Mouse (Mus musculus): ENCODE data around the gene Elovl1. TPM values are rescaled to one million over a fixed set of nuclear protein-coding genes. Genes with fewer than 3 reads are reported as not detected.

The Elovl1 gene
- polyA plus RNA-seq (2021; fragmentation: Nextera tagmentation), result 23.3 and 23.4 TPM in 2 replicates
- long read RNA-seq, experiment 1, transcript Elovl1-201 (8 exons, 1,811 nt), result major isoform, 24 of 27 reads
- long read RNA-seq, experiment 1, partial matches to known transcripts, result 2 of 27 reads
- long read RNA-seq, experiment 1, other reads (novel, unspliced or antisense), result 1 of 27 reads
- long read RNA-seq, experiment 2, transcript Elovl1-201 (8 exons, 1,811 nt), result major isoform, 64 of 72 reads
- long read RNA-seq, experiment 2, partial matches to known transcripts, result 2 of 72 reads
- long read RNA-seq, experiment 2, other reads (novel, unspliced or antisense), result 5 of 72 reads

DNA sequence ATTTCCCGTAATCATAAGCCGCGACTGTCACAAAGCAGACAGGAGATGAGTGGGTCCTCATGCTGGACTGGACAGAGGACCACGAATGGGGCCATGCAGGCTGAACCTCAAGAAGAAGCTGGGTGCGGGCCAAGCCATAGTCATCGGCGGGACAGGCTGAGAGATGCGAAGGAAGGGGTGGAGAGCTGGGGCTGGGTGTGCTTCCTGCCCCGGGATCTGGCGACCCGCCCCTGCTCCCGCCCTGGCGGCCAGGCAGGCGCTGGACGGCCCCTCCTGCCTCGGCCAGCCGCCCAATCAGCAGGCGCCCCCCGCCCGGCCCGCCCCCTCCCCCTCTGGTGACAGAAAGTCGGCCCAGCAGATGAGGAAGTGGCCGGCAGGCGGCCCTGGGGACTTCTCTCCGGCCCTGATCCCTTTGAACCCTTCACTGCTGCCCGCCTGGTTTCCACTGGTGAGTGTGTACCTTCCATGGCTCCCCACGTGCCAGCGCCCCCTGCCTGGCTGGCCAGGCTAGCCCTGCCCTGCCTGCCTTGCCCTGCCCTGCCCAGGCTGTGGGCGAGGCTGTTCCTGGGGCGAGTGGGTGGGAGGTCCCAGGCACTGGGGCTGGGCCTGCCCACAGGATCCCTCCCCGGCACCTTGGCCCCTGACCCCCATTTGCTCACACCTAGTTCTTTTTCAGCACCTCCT lies at the start of gene Elovl1:
Elovl1 (plus strand) TSS at position 326 of the 684 bp plus-strand sequence.

DNA sequence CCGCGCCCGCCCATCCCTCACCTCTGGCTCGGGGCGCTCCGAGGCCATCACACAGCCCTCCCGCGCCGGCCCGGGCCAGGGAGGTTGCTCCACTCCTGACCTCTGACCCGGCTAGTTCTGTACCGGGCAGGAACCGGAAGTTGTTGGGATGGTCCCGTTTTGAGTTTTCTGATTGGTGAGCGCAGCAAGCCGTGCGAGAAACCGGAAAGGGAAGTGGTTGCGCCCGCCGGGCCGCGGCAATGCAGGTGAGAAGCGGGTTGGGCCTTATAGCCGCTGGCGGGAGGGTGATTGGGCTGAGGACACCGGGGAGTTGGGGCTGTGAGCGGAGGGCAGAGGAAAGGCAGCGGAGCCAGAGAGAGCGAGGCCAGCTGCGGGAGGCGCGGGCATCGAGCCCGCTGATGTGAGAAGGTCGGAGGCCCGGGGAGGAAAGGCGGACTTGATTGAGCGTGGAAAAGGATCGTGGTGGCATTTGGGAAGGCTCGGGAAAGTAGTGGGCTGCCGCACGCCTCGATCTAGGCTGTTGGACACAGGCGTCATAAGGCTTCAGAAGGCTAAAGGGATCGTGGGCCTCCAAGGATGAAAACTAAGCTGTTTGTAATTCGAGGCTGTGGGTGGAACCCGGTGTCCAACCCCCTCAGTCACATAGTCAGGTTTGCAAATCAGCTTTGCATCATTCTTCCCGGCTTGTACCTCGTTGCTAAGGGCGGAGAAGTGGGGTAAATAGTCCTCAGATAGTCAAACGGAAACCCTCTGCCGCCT lies 18.6 kb upstream of the Elovl1 start, which contains the start of the genes Szt2 and Med8:
Szt2 (minus strand) TSS at position 132 of the 759 bp plus-strand sequence.
Med8 (plus strand) TSS at position 196 of the 759 bp plus-strand sequence.

DNA sequence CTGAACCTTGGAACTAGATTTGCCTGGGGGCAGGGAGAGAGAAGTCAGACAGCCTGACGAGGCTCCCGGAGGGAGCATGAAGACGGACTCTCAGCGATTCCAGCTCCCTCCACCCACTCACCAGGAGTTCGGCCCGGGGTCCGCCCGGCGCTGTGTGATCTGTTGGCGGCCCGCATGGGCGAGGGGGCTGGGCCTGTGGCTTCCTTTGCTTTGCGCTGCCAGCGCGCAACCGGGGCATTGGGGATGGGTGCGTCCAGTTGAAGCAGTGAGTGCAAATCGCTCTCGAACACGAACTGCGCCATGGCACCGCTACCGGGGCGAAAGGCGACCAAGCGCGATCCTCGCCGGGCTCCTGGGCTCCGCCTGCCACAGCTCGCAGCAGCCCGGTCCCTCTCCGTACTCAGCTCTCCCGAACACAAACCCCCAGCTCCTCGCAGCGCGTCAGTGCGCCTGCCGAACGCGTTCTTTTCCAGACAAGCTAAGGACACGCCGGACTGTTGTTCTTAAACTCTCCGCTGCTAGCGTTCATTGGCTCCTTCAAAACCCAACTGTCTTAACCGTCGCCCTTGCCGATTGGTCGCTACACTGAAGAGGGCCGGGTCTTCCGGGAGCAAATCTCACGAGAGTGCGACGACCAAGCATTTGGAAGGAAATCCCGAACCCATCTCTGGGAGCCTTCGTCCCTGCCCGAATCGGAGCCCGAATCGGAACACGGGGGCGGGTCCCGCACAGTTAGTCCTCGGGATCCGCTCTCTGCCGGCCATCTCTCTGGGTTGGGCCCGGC lies 9.1 kb downstream of the Elovl1 start, which contains the start of gene Cdc20:
Cdc20 (minus strand) TSS at position 533 of the 784 bp plus-strand sequence.

DNA sequence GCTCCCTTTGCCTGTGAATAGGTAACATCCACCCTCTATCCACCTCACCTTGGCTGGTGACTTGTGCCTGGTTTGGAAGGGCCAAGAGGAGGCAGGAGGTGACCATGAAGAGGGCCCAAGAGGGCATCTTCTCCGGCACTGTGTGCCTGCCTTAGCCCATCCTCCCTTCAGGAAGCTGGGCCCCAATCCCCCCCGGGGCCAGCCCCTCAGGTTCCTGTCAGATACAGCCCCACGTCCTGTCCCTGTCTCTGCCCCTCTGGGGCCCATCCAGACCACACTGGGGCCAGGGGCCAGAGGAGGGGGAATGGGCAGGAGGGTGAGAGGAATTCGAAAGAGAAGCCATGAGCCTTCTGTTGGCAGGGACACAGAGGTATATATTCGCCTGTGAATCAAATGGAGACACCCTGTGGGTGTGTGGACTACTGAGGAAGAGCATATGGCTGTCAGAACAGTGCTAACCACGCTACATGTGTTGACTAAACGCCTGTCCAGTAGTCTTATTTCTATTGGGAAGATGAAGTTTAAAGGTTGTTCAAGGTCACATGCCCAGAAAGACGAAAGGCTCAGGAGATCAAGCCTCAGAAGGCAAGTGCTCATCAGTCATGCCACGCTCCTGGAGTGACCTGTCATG lies 29.6 kb downstream of the Elovl1 start, which contains the start of gene Mpl:
Mpl (minus strand) TSS at position 169 of the 631 bp plus-strand sequence.

Other genes starting within 250 kb of the Elovl1 start
- 1.9 and 2.2 TPM in 2 replicates for gene Kdm4a, start 248.1 kb upstream of the Elovl1 start, polyA plus RNA-seq (2021; fragmentation: Nextera tagmentation)
- 6.0 and 6.4 TPM in 2 replicates for gene Ptprf, start 136.7 kb upstream of the Elovl1 start, polyA plus RNA-seq (2021; fragmentation: Nextera tagmentation)
- 2.1 and 2.2 TPM in 2 replicates for gene Szt2, start 18.8 kb upstream of the Elovl1 start, polyA plus RNA-seq (2021; fragmentation: Nextera tagmentation)
- 42.3 and 43.7 TPM in 2 replicates for gene Med8, start 18.8 kb upstream of the Elovl1 start, polyA plus RNA-seq (2021; fragmentation: Nextera tagmentation)
- 0.93 and 1.3 TPM in 2 replicates for gene Cdc20, start 9.3 kb downstream of the Elovl1 start, polyA plus RNA-seq (2021; fragmentation: Nextera tagmentation)
- 0.09 and 0.13 TPM in 2 replicates for gene Mpl, start 29.4 kb downstream of the Elovl1 start, polyA plus RNA-seq (2021; fragmentation: Nextera tagmentation)
- gene Tie1, start 62.0 kb downstream of the Elovl1 start, polyA plus RNA-seq (2021; fragmentation: Nextera tagmentation), result 2.3 and 3.5 TPM in 2 replicates
- not detected in 2 replicates for gene 2610528J11Rik, start 98.9 kb downstream of the Elovl1 start, polyA plus RNA-seq (2021; fragmentation: Nextera tagmentation)
- gene Tmem125, start 116.0 kb downstream of the Elovl1 start, polyA plus RNA-seq (2021; fragmentation: Nextera tagmentation), result 11.1 and 13.1 TPM in 2 replicates
- 0.70 and 1.3 TPM in 2 replicates for gene Cfap57, start 192.7 kb downstream of the Elovl1 start, polyA plus RNA-seq (2021; fragmentation: Nextera tagmentation)
- 45.6 and 51.6 TPM in 2 replicates for gene Ebna1bp2, start 192.7 kb downstream of the Elovl1 start, polyA plus RNA-seq (2021; fragmentation: Nextera tagmentation)
- not detected in 2 replicates for gene Olfr62, start 230.9 kb downstream of the Elovl1 start, polyA plus RNA-seq (2021; fragmentation: Nextera tagmentation)

All from layer of hippocampus, adult 6 months (tissue).